Mouse (Mus musculus): ENCODE measurements around the gene Cyb561d2. TPM values are rescaled to one million over a fixed set of nuclear protein-coding genes. Genes with fewer than 3 reads are reported as not detected.
"Not testable (repeated sequence)": the region's sequence is repeated elsewhere in the genome, so short reads cannot be mapped to it uniquely, and the experiment has no call there.

Gene Cyb561d2
- polyA plus RNA-seq, 1 experiment from 2014 or later, result 22.9 TPM

DNA sequence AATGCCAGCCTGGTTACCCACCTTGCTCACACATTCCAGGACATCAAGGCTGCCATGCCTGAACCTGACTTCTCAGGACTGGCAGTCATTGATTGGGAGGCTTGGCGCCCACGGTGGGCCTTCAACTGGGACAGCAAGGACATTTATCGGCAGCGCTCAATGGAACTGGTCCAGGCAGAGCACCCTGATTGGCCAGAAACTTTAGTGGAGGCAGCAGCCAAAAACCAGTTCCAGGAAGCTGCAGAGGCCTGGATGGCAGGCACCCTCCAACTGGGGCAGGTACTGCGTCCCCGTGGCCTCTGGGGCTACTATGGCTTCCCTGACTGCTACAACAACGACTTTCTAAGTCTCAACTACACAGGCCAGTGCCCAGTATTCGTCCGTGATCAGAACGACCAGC is 35.9 kb upstream of the Cyb561d2 start:
- Histone ChIP-seq H3K27ac (ENCODE audit: low read depth) (no peak overlapping the region), H3K4me1 (ENCODE audit: insufficient read depth) (peaks cover 11% of the 10 kb centered on the region), H3K36me3 (ENCODE audit: insufficient read depth) (peaks cover 18% of the 10 kb centered on the region), H3K27me3 (ENCODE audit: insufficient read depth, low read length) (no peaks in the 10 kb centered on the region), H3K9me3 (ENCODE audit: low read depth, low read length) (no peaks in the 10 kb centered on the region), H3K4me3 (ENCODE audit: low read depth, low read length) (no peak overlapping the region), H3K4me2 (peak overlapping the region; percentile 72), H3K9ac (no peak overlapping the region; the same call in 1 of the 2 replicates)
- DNase-seq, result no peak
- no peak for ATAC-seq (ENCODE audit: insufficient read depth)
- 90% methylated on average over 10 of the region's 10 CpGs for WGBS
- no peak for TF ChIP-seq CTCF (IDR thresholded peaks at IDR 0.05; ENCODE audit: low read depth)

DNA sequence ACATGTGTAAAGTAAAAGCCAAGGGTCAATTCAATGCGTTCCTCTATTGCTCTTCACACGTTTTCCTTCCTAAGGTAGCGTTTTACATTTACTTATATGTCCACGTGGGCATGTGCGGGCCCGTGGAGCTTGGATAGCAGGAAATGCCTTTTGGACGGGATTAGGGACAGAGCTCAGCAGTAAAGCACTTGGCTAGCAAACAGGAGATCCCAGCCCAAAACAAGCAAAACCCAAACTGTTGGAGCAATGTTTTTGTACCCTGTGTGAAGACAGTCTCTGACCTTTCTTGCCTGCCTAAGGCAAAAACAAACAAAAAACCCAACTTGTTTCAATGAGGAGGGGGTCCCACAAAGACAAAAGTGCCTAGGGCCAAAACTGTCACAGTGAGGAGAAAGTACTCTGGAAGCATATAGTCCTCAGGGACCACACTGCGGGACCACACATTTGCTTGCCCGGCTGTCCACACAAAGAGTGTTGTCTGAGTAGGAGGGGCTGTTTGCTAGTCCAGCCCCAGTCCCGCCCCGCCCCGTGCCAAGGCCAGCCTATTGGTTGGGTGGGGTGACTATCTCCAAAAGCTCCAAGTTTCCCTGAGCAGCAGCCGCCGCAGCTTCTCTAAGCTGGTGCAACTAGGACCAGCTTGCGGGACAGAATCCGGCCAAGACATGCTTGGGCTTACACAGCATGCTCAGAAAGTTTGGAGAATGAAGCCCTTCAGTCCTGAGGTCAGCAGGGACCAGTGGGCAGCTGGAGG is 34.5 kb upstream of the Cyb561d2 start, which contains the start of gene Hyal1:
TSS of gene Hyal1 (plus strand) at position 571 of the 751 bp plus-strand sequence.
- no peak for TF ChIP-seq CTCF (IDR thresholded peaks at IDR 0.05; ENCODE audit: low read depth)
- 13% methylated on average over 16 of the region's 16 CpGs for WGBS
- H3K27me3 ChIP-seq (ENCODE audit: insufficient read depth, low read length), result no peaks in the 10 kb centered on the region

DNA sequence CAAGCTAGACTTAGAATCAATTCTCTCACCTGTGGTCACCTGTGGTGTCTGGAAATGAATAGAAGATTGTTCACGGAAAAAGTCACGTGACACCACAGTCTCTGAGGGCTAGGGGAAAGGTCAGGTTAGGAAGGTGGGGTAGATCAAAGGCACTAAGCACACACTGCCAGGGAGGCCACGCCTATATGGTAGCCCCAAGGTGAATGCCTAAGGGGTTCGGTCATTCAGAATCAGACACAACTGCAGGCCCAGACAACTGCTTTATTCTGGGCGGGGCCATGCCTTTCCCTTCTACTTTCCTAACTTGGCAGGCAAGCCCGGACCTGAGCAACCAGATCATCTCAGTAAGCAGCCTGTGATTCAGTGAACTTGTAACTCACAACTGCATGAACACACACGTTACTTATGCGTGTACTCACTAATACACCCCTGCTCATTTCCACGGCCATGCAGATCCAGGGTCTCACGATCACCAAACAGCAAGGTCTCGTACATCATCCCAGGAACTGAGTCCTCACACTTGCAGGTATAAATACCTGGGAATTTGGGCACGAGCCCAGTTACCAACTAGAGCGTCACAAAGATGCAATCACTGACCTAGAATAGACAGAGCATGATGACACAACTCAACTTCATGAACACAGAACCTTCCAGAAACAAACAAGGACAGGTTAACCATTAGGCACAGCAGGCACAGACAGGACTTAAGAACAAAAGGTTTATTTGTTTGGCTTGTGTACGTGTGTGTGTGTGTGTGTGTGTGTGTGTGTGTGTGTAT is 33.8 kb upstream of the Cyb561d2 start:
- peak overlapping the region; percentile 72; the same call in 1 of the 2 replicates for H3K4me2 ChIP-seq
- H3K9me3 ChIP-seq (ENCODE audit: low read depth, low read length), result no peaks in the 10 kb centered on the region
- H3K4me1 ChIP-seq (ENCODE audit: insufficient read depth), result peaks cover 19% of the 10 kb centered on the region
- peak overlapping the region; percentile 83 for H3K27ac ChIP-seq (ENCODE audit: low read depth)
- H3K9ac ChIP-seq, result no peak overlapping the region
- H3K27me3 ChIP-seq (ENCODE audit: insufficient read depth, low read length), result no peaks in the 10 kb centered on the region
- ATAC-seq (ENCODE audit: insufficient read depth), result no peak
- WGBS, result 64% methylated on average over 14 of the region's 14 CpGs
- DNase-seq, result no peak
- H3K36me3 ChIP-seq (ENCODE audit: insufficient read depth), result peaks cover 37% of the 10 kb centered on the region
- TF ChIP-seq CTCF (IDR thresholded peaks at IDR 0.05; ENCODE audit: low read depth), result no peak
- no peak overlapping the region for H3K4me3 ChIP-seq (ENCODE audit: low read depth, low read length)

More for the DNA sequence above, 34.5 kb upstream of the Cyb561d2 start, which contains the start of gene Hyal1:
- H3K4me3 ChIP-seq (ENCODE audit: low read depth, low read length), result peak within 1 kb of the TSS; percentile 41
- H3K36me3 ChIP-seq (ENCODE audit: insufficient read depth), result peaks cover 29% of the 10 kb centered on the region
- ATAC-seq (ENCODE audit: insufficient read depth) (peak; percentile 85), DNase-seq (peak; percentile 88)
- no peaks in the 10 kb centered on the region for H3K9me3 ChIP-seq (ENCODE audit: low read depth, low read length)
- peaks cover 11% of the 10 kb centered on the region for H3K4me1 ChIP-seq (ENCODE audit: insufficient read depth)
- peak within 1 kb of the TSS; percentile 72 for H3K4me2 ChIP-seq
- peak within 1 kb of the TSS; percentile 56 for H3K9ac ChIP-seq
- peak within 1 kb of the TSS; percentile 83 for H3K27ac ChIP-seq (ENCODE audit: low read depth)

DNA sequence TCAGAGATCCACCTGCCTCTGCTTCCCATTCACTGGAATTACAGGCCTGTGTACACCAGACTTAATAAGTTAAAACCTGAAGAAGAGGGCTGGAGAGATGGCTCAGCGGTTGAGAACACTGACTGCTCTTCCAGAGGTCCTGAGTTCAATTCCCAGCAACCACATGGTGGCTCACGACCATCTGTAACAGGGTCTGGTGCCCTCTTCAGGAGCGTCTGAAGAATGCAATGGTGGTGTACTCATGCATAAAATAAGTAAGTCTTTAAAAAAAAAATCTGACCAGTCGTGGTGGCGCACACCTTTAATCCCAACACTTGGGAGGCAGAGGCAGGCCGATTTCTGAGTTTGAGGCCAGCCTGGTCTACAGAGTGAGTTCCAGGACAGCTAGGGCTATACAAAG is 31.8 kb upstream of the Cyb561d2 start:
- H3K36me3 ChIP-seq (ENCODE audit: insufficient read depth), result peaks cover 43% of the 10 kb centered on the region
- not testable (repeated sequence) for ATAC-seq (ENCODE audit: insufficient read depth); H3K4me3 ChIP-seq (ENCODE audit: low read depth, low read length); DNase-seq; H3K9ac ChIP-seq; H3K9me3 ChIP-seq (ENCODE audit: low read depth, low read length); H3K27ac ChIP-seq (ENCODE audit: low read depth); H3K4me2 ChIP-seq; H3K27me3 ChIP-seq (ENCODE audit: insufficient read depth, low read length)
- TF ChIP-seq CTCF (IDR thresholded peaks at IDR 0.05; ENCODE audit: low read depth), result 0 out of 2 replicates have a peak, but pooled peaks have one; percentile 21
- H3K4me1 ChIP-seq (ENCODE audit: insufficient read depth), result peaks cover 29% of the 10 kb centered on the region
- 82% methylated on average over 6 of the region's 6 CpGs for WGBS

DNA sequence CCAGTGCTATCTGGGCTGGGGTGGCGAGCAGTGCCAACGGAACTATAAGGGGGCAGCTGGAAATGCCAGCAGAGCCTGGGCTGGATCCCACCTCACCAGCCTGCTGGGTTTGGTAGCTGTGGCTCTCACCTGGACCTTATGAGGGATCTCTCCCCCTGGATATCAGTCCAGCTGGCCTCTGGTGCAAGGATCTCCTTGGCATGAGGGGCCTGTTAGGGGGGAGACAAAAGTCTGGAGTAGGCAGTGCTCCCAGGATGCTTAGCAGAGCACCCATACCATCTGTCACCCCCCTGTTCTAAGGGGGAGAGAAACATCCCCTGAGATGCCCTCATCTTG is 30.3 kb upstream of the Cyb561d2 start:
- Histone ChIP-seq H3K9me3 (ENCODE audit: low read depth, low read length) (no peaks in the 10 kb centered on the region), H3K4me1 (ENCODE audit: insufficient read depth) (peaks cover 30% of the 10 kb centered on the region), H3K4me3 (ENCODE audit: low read depth, low read length) (no peak overlapping the region), H3K27me3 (ENCODE audit: insufficient read depth, low read length) (no peaks in the 10 kb centered on the region), H3K9ac (no peak overlapping the region), H3K27ac (ENCODE audit: low read depth) (no peak overlapping the region), H3K36me3 (ENCODE audit: insufficient read depth) (peaks cover 43% of the 10 kb centered on the region), H3K4me2 (no peak overlapping the region)
- 95% methylated on average over 2 of the region's 2 CpGs for WGBS
- no peak for TF ChIP-seq CTCF (IDR thresholded peaks at IDR 0.05; ENCODE audit: low read depth)
- DNase-seq (no peak), ATAC-seq (ENCODE audit: insufficient read depth) (no peak)

DNA sequence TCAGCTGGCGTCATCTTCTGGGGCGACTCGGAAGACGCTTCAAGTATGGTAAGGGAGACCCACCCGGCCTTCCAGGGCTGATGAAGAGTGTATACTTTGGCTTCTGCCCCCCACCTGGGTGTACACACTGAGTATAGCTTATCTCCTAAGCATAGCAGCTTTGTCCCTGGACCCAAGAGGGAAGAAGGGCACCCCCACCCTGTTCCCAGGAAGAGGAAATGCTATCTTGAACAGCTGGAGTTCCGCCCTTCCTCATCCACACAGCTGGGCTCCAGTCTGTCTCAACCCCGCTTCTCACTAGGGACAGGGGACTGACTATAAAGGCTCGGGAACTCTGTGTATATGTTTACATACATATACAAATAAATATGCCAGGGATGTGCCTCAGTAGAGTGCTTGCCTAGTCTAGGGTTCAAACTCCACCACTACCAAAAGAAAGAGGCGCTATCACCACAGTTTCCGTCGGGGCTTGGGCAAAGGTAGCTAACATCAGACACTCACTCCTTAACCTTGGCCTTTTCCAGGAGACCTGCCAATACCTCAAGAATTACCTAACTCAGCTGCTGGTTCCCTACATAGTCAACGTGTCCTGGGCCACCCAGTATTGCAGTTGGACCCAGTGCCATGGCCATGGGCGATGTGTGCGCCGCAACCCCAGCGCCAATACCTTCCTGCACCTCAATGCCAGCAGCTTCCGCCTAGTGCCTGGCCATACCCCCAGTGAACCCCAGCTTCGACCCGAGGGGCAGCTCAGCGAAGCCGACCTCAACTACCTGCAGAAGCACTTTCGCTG is 29.7 kb upstream of the Cyb561d2 start:
- Histone ChIP-seq H3K4me3 (ENCODE audit: low read depth, low read length) (peak overlapping the region; percentile 84; the same call in 1 of the 2 replicates), H3K4me1 (ENCODE audit: insufficient read depth) (peaks cover 29% of the 10 kb centered on the region), H3K36me3 (ENCODE audit: insufficient read depth) (peaks cover 43% of the 10 kb centered on the region), H3K27ac (ENCODE audit: low read depth) (peak overlapping the region; percentile 36; the same call in 1 of the 2 replicates), H3K9me3 (ENCODE audit: low read depth, low read length) (no peaks in the 10 kb centered on the region), H3K9ac (peak overlapping the region; percentile 89; the same call in 1 of the 2 replicates), H3K27me3 (ENCODE audit: insufficient read depth, low read length) (no peaks in the 10 kb centered on the region), H3K4me2 (peak overlapping the region; percentile 65)
- ATAC-seq (ENCODE audit: insufficient read depth) (no peak), DNase-seq (no peak)
- 84% methylated on average over 22 of the region's 22 CpGs for WGBS
- no peak for TF ChIP-seq CTCF (IDR thresholded peaks at IDR 0.05; ENCODE audit: low read depth)
